Mouse (Mus musculus): ENCODE results near the gene Coro2a. TPM values are rescaled to one million over a fixed set of nuclear protein-coding genes. Genes with fewer than 3 reads are reported as not detected.

Gene Coro2a
- polyA plus RNA-seq, 1 experiment from 2014 or later, result 2.8 TPM

- Histone ChIP-seq H3K27ac (replicated peaks) (no peak overlapping the region), H3K4me3 (no peak overlapping the region), H3K9me3 (replicated peaks) (no peaks in the 10 kb centered on the region), H3K4me1 (peaks cover 7% of the 10 kb centered on the region), H3K36me3 (peaks cover 70% of the 10 kb centered on the region), H3K27me3 (ENCODE audit: low read depth, poor library complexity, severe bottlenecking) (peaks cover 2% of the 10 kb centered on the region; the same call in 1 of the 2 replicates)
- 92% methylated on average over 12 of the region's 12 CpGs for WGBS
- DNase-seq (ENCODE audit: low spot score), result no peak
Measured at GRCm38 (mm10) chr4:46495543-46495942, 106.5 kb downstream of the Coro2a start.

GRCm38 (mm10) chr4:46493071-46493470 lies 108.9 kb downstream of the Coro2a start:
- DNase-seq (ENCODE audit: low spot score), result no peak
- Histone ChIP-seq H3K27ac (replicated peaks) (no peak overlapping the region), H3K9me3 (replicated peaks) (no peaks in the 10 kb centered on the region), H3K4me3 (no peak overlapping the region), H3K36me3 (peaks cover 55% of the 10 kb centered on the region), H3K4me1 (peaks cover 11% of the 10 kb centered on the region), H3K27me3 (ENCODE audit: low read depth, poor library complexity, severe bottlenecking) (no peaks in the 10 kb centered on the region)
- 95% methylated on average over 6 of the region's 6 CpGs for WGBS

DNA sequence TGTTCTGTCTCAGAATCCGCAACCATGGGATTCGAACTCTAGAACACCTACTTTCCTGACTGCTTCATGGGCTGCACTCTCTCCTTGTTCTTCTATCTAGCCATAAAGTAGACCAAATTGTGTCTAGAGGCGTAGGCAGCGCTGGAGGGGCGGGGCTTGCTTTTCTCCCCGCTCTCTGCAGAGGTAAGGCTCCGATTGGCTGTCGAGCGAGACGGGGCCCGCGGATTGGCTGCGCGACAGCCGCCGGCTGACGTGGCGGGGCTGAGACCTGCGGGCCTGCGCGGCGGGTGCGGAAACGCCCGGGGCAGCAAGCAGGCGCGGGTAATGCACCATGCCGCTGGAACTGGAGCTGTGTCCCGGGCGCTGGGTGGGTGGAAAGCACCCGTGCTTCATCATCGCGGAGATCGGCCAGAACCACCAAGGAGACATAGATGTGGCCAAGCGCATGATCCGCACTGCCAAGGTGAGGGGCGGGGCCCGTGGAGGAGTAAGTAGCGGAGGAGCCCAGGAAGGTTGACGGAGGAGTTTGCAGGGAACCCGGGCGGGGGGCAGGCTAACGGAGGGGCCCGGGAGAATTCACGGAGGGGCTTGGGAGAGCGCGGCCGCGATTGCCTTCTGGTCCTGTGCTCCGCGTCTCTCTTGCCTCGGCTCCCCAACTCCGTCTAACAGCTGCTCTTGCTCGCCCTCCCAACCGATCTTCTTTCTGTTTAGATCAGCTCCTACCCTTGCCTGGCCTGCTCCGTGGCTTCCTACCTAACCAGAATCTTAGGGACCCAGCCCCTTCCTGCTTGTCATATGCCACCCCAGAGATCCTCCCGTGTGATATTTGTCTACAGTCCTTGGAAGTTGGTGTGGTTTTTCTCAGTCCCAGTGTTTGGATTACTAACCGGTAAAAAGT lies 112.7 kb downstream of the Coro2a start, which contains the start of gene Nans:
Nans (plus strand) TSS at position 221 of the 898 bp plus-strand sequence.
- no peaks in the 10 kb centered on the region for H3K27me3 ChIP-seq (ENCODE audit: low read depth, poor library complexity, severe bottlenecking)
- under 1% methylated on average over 58 of the region's 58 CpGs for WGBS
- H3K4me3 ChIP-seq, result peak within 1 kb of the TSS; percentile 79
- H3K36me3 ChIP-seq, result peaks cover 28% of the 10 kb centered on the region
- H3K4me1 ChIP-seq, result peaks cover 11% of the 10 kb centered on the region
- no peaks in the 10 kb centered on the region for H3K9me3 ChIP-seq (replicated peaks)
- DNase-seq (ENCODE audit: low spot score), result peak; percentile 95
- peak within 1 kb of the TSS; percentile 88 for H3K27ac ChIP-seq (replicated peaks)

- Histone ChIP-seq H3K4me1 (peaks cover 11% of the 10 kb centered on the region), H3K27me3 (ENCODE audit: low read depth, poor library complexity, severe bottlenecking) (no peaks in the 10 kb centered on the region), H3K9me3 (replicated peaks) (no peaks in the 10 kb centered on the region), H3K36me3 (peaks cover 8% of the 10 kb centered on the region), H3K4me3 (no peak overlapping the region), H3K27ac (replicated peaks) (no peak overlapping the region)
- DNase-seq (ENCODE audit: low spot score), result no peak
- 93% methylated on average over 5 of the region's 5 CpGs for WGBS
Measured at GRCm38 (mm10) chr4:46487348-46487747, 114.7 kb downstream of the Coro2a start.

Other genes with a start within 250 kb of the Coro2a start
- 10.7 and 12.9 TPM in 2 replicates for gene Trmo, start 212.8 kb downstream of the Coro2a start, polyA plus RNA-seq (2016; fragmentation: Nextera tagmentation; extraction: Ambion mirVana)
- gene Hemgn, start 188.7 kb downstream of the Coro2a start, polyA plus RNA-seq (2016; fragmentation: Nextera tagmentation; extraction: Ambion mirVana), result 13.4 and 14.5 TPM in 2 replicates
- gene Anp32b, start 151.3 kb downstream of the Coro2a start, polyA plus RNA-seq (2016; fragmentation: Nextera tagmentation; extraction: Ambion mirVana), result 345 and 414 TPM in 2 replicates
- gene Nans, start 113.0 kb downstream of the Coro2a start, polyA plus RNA-seq (2016; fragmentation: Nextera tagmentation; extraction: Ambion mirVana), result 77.1 and 80.6 TPM in 2 replicates
- gene Trim14, start 66.1 kb downstream of the Coro2a start, polyA plus RNA-seq (2016; fragmentation: Nextera tagmentation; extraction: Ambion mirVana), result 0.62 and 0.63 TPM in 2 replicates
- gene Tbc1d2, start 48.0 kb upstream of the Coro2a start, polyA plus RNA-seq (2016; fragmentation: Nextera tagmentation; extraction: Ambion mirVana), result 0.65 and 0.76 TPM in 2 replicates